Mouse (Mus musculus): ENCODE measurements around the gene Col15a1.

- no peak for TF ChIP-seq CTCF (IDR thresholded peaks at IDR 0.05; ENCODE audit: low read depth, low read length)
- TF ChIP-seq POLR2A (IDR thresholded peaks at IDR 0.05; ENCODE audit: insufficient read depth, low read length) = no peak
These were observed 39.6 kb downstream of the Col15a1 start for GRCm38 (mm10) chr4:47247574-47247973.
